Comparison of ENCODE assay signal across 29 mouse cellular contexts in genomic region chr10:88874870-88875269, GRCm38 (mm10). TPM values are rescaled to one million over a fixed set of nuclear protein-coding genes. Genes with fewer than 3 reads are reported as not detected.
DNase-seq lines count a peak whose midpoint lies in the region; ATAC-seq and TF ChIP-seq lines count a peak whose summit lies in the region.
"Had no signal": no experiment of that assay in that cellular context is flagged by ENCODE, and none has a peak within 500 bp of the region (broad histone marks: within the 10 kb centered on the region; RNA-seq: fewer than 3 reads in every experiment).

No protein-coding gene starts in this region.

- no peak overlapping the region for H3K4me3 ChIP-seq in MEL (ENCODE audit: control insufficient read depth in 1 of 2, insufficient read depth in 1 of 2, low read depth in 2 of 2, low read length in 2 of 2)
- H3K4me3 ChIP-seq: embryonic facial prominence, embryonic 12.5 days; embryonic facial prominence, embryonic 15.5 days; forebrain, embryonic 15.5 days; heart, embryonic 12.5 days; heart, embryonic 15.5 days; intestine, embryonic 15.5 days had no signal

- H3K27me3 ChIP-seq in MEL (ENCODE audit: control insufficient read depth in 1 of 2, insufficient read depth in 2 of 2, low read length in 2 of 2) = no peaks in the 10 kb centered on the region
- H3K27me3 ChIP-seq: embryonic facial prominence, embryonic 12.5 days; embryonic facial prominence, embryonic 15.5 days; forebrain, embryonic 15.5 days; heart, embryonic 12.5 days; heart, embryonic 15.5 days; intestine, embryonic 15.5 days; Patski had no signal

- H3K9me3 ChIP-seq in MEL (replicated peaks; ENCODE audit: insufficient read depth, low read length) = no peaks in the 10 kb centered on the region
- H3K9me3 ChIP-seq: embryonic facial prominence, embryonic 12.5 days; embryonic facial prominence, embryonic 15.5 days; forebrain, embryonic 15.5 days; heart, embryonic 12.5 days; heart, embryonic 15.5 days; intestine, embryonic 15.5 days had no signal

- H3K79me2 ChIP-seq in MEL (ENCODE audit: control insufficient read depth, insufficient read depth, low read length, poor library complexity) = no peaks in the 10 kb centered on the region

- peaks cover 0 to 4% of the 10 kb centered on the region in 2 experiments; a peak in 2 of 4 replicates for H3K36me3 ChIP-seq in MEL (ENCODE audit: control insufficient read depth in 1 of 2, insufficient read depth in 2 of 2, low read length in 2 of 2)
- H3K36me3 ChIP-seq: embryonic facial prominence, embryonic 12.5 days; embryonic facial prominence, embryonic 15.5 days; forebrain, embryonic 15.5 days; heart, embryonic 12.5 days; heart, embryonic 15.5 days; intestine, embryonic 15.5 days had no signal

- no peak overlapping the region for H3K27ac ChIP-seq in MEL (ENCODE audit: control insufficient read depth, low read depth, low read length)
- H3K27ac ChIP-seq: embryonic facial prominence, embryonic 12.5 days; embryonic facial prominence, embryonic 15.5 days; forebrain, embryonic 15.5 days; heart, embryonic 15.5 days; hindbrain, embryonic 14.5 days; hindbrain, postnatal 0 days; intestine, embryonic 15.5 days had no signal

- no peak for TF ChIP-seq EP300 in MEL (IDR thresholded peaks at IDR 0.05; ENCODE audit: low read depth in 1 of 2, low read length in 2 of 2)

- no peak overlapping the region for H3K9ac ChIP-seq in MEL (ENCODE audit: control insufficient read depth, low read depth, low read length, poor library complexity, severe bottlenecking)
- H3K9ac ChIP-seq: embryonic facial prominence, embryonic 12.5 days; embryonic facial prominence, embryonic 15.5 days; forebrain, embryonic 15.5 days; heart, embryonic 12.5 days; heart, embryonic 15.5 days; hindbrain, embryonic 14.5 days; intestine, embryonic 15.5 days had no signal

- intact Hi-C loops in gastrocnemius, postnatal 14 days (cut with DNase I; ENCODE audit: low total_unique reads) = no loop called here

- TF ChIP-seq POLR2A in MEL (IDR thresholded peaks at IDR 0.05; ENCODE audit: control insufficient read depth in 1 of 2, insufficient read depth in 1 of 2, low read depth in 1 of 2, low read length in 2 of 2, poor library complexity in 1 of 2) = no peak

- peaks cover 0 to 11% of the 10 kb centered on the region in 2 experiments; a peak in 1 of 4 replicates for H3K4me1 ChIP-seq in MEL (ENCODE audit: control insufficient read depth in 1 of 2, insufficient read depth in 2 of 2, low read length in 2 of 2)
- H3K4me1 ChIP-seq: embryonic facial prominence, embryonic 12.5 days; embryonic facial prominence, embryonic 15.5 days; forebrain, embryonic 15.5 days; heart, embryonic 12.5 days; heart, embryonic 15.5 days; intestine, embryonic 15.5 days had no signal

- TF ChIP-seq RAD21 in MEL (IDR thresholded peaks at IDR 0.05; ENCODE audit: low read depth, low read length) = no peak

- TF ChIP-seq CTCF in MEL (IDR thresholded peaks at IDR 0.05 in 2 of 3, conservative IDR thresholded peaks at IDR 0.05 in 1 of 3; ENCODE audit: control insufficient read depth in 1 of 3, insufficient read depth in 1 of 3, low read depth in 2 of 3, low read length in 3 of 3, poor library complexity in 1 of 3, severe bottlenecking in 1 of 3) = no peak

- DNase-seq in A20 (ENCODE audit: low read depth, low spot score) (peak; percentile 76), MEL (ENCODE audit: low read depth, low spot score) (peak; percentile 23)
- DNase-seq in CD4-positive, CD25-positive, alpha-beta regulatory T cell, adult 2 months (ENCODE audit: low read depth, low spot score) = peak; percentile 37
- DNase-seq in cerebellum, adult 9-11 months = no peak
- DNase-seq in gastrocnemius, postnatal 14 days = no peak
- no peak for DNase-seq in gastrocnemius, postnatal 10 days
- DNase-seq: adrenal gland, adult 2 months; adrenal gland, postnatal 14 days; cerebellum, adult 11-12 months; cerebellum, adult 8-10 months; cerebellum, postnatal 25 days; gastrocnemius, postnatal 25 days; heart, adult 18-20 months; heart, postnatal 10 days; heart, postnatal 4 days; kidney, adult 11 months; kidney, adult 8-10 months had no signal

- peak; percentile 93 for ATAC-seq in inflammation-experienced regulatory T-cells, adult 6 months
- ATAC-seq: forebrain, embryonic 15.5 days; hindbrain, postnatal 0 days; intestine, embryonic 15.5 days; Patski had no signal

TF ChIP-seq in MEL, 35 proteins besides CTCF, POLR2A, EP300 and RAD21:
- TF ChIP-seq E2F4 (IDR thresholded peaks at IDR 0.05; ENCODE audit: borderline replicate concordance, low read depth, low read length) = no peak
- TF ChIP-seq KAT2A (conservative IDR thresholded peaks at IDR 0.05; ENCODE audit: low read depth, low read length) = no peak
- TF ChIP-seq ETS1 (IDR thresholded peaks at IDR 0.05; ENCODE audit: low read depth, low read length) = no peak
- TF ChIP-seq ELF1 (IDR thresholded peaks at IDR 0.05; ENCODE audit: low read depth, low read length) = no peak
- no peak for TF ChIP-seq SIN3A (IDR thresholded peaks at IDR 0.05; ENCODE audit: low read length)
- no peak for TF ChIP-seq SMC3 (IDR thresholded peaks at IDR 0.05; ENCODE audit: low read depth, low read length)

RNA-seq across cellular contexts. Expression of gene Slc5a8, which starts 10.9 kb away (rescaled TPM):
- not detected in 2 replicates for total RNA-seq in MEL (2012; rRNA removed)
- polyA plus RNA-seq in MEL (2012; ENCODE audit: insufficient read depth in 1 of 2, insufficient read length in 2 of 2, low read depth in 1 of 2, low replicate concordance in 2 of 2, missing spikeins in 1 of 2) = not detected
- polyA plus RNA-seq in inflammation-experienced regulatory T-cells, adult 6 months (2017; shearing (Covaris generic)) = not detected
- not detected for total RNA-seq in gastrocnemius, postnatal 14 days (2021)
- total RNA-seq in gastrocnemius, postnatal 10 days (2021) = not detected
- total RNA-seq: common myeloid progenitor, adult 5-6 weeks; gastrocnemius, postnatal 25 days; heart, postnatal 10 days; heart, postnatal 4 days had no signal
- polyA plus RNA-seq: hindbrain, embryonic 11.5 days had no signal

RNA-seq across cellular contexts. Expression of gene Utp20, which starts 48.3 kb away (rescaled TPM):
- 60.6 and 62.8 TPM in 2 replicates for total RNA-seq in MEL (2012; rRNA removed)
- polyA plus RNA-seq in MEL (2012; ENCODE audit: insufficient read depth in 1 of 2, insufficient read length in 2 of 2, low read depth in 1 of 2, low replicate concordance in 2 of 2, missing spikeins in 1 of 2) = 100 to 1,000 TPM in 1 of 2 experiments, 10 to 100 TPM in 1; 56.5 to 138 TPM
- polyA plus RNA-seq in inflammation-experienced regulatory T-cells, adult 6 months (2017; shearing (Covaris generic)) = 10 to 100 TPM in 2 of 3 experiments, 1 to 10 TPM in 1; 9.5 to 22.8 (median 19.2) TPM
- total RNA-seq in gastrocnemius, postnatal 14 days (2021) = 1 to 10 TPM; 8.2 to 9.2 TPM
- 10 to 100 TPM; 10.8 to 14.8 TPM for total RNA-seq in gastrocnemius, postnatal 10 days (2021)

Comparison
In these comparisons a context has a peak if more than half of its experiments do, and no peak if none do; other contexts are left out.
1. DNase-seq: peak in A20 (single experiment), CD4-positive, CD25-positive, alpha-beta regulatory T cell, adult 2 months (single experiment) and MEL (single experiment); none in cerebellum, adult 9-11 months (single experiment), gastrocnemius, postnatal 14 days (single experiment) and gastrocnemius, postnatal 10 days (single experiment).